Mouse (Mus musculus) lung, embryonic 14.5 days (tissue): Measurements from ENCODE around the gene Gpr55. TPM values are rescaled to one million over a fixed set of nuclear protein-coding genes. Genes with fewer than 3 reads are reported as not detected.

Source experiments
- ATAC-seq: fragments of 200-750 bp; cut with Nextera tagmentation; 2 replicates; pipeline ENCODE4 v1.8.0; 2017; ENCODE audit warnings: mild to moderate bottlenecking, moderate TSS enrichment, moderate library complexity; ENCODE audit not compliant: insufficient read depth
- DNase-seq: peaks from one replicate; pipeline ENCODE4 v3.0.0-alpha.2; 2015
- H3K27ac ChIP-seq: fragments of 300-500 bp; sonication (generic); 2 replicates; pipeline ENCODE4 v1.5.1; 2014; ENCODE audit warnings: low read depth, mild to moderate bottlenecking, moderate library complexity
- H3K27me3 ChIP-seq: fragments of 300-500 bp; sonication (generic); 2 replicates; pipeline ENCODE4 v1.6.1; 2014; ENCODE audit warnings: low read length, control low read depth; ENCODE audit not compliant: insufficient read depth
- H3K36me3 ChIP-seq: fragments of 300-500 bp; sonication (generic); 2 replicates; pipeline ENCODE4 v1.6.1; 2014; ENCODE audit warnings: control low read depth; ENCODE audit not compliant: insufficient read depth
- H3K4me1 ChIP-seq: fragments of 300-500 bp; sonication (generic); 2 replicates; pipeline ENCODE4 v1.6.1; 2014; ENCODE audit warnings: antibody characterized with exemption, control low read depth; ENCODE audit not compliant: insufficient read depth
- H3K4me2 ChIP-seq: fragments of 300-500 bp; sonication (generic); 2 replicates; pipeline ENCODE4 v1.6.1; 2014; ENCODE audit warnings: mild to moderate bottlenecking
- H3K4me3 ChIP-seq: fragments of 300-500 bp; sonication (generic); 2 replicates; pipeline ENCODE4 v1.5.1; 2014; ENCODE audit warnings: low read depth, low read length
- H3K9ac ChIP-seq: fragments of 300-500 bp; sonication (generic); 2 replicates; pipeline ENCODE4 v1.6.1; 2014
- H3K9me3 ChIP-seq: fragments of 300-500 bp; sonication (generic); 2 replicates; pipeline ENCODE4 v1.6.1; 2016; ENCODE audit warnings: low read depth, low read length, control low read depth
- CTCF ChIP-seq: IDR thresholded peaks from 2 replicates; pipeline ENCODE4 v1.5.1; 2016; ENCODE audit warnings: antibody characterized with exemption, low read depth
- WGBS: fragments of 180-500 bp; shearing (Covaris S2); extraction: QIAGEN DNeasy Blood & Tissue Kit; methylation state at CpG from one replicate; pipeline ENCODE4 v1.1.7; 2014; 5-methylcytosine and 5-hydroxymethylcytosine counted together
- polyA plus RNA-seq: library from polyadenylated mRNA; unstranded; fragments of >200 nt; fragmentation: Nextera tagmentation; extraction: Ambion mirVana; gene quantifications from 2 replicates; pipeline ENCODE4 v1.2.1, GENCODE M21; 2014

Gene Gpr55
- polyA plus RNA-seq, 1 experiment from 2014 or later: not detected

GRCm38 (mm10) chr1:85915890-85916289 lies 44.9 kb downstream of the Gpr55 start:
- no peak overlapping the region for H3K4me3 ChIP-seq
- H3K27ac ChIP-seq: no peak overlapping the region

GRCm38 (mm10) chr1:85913078-85913755 lies 47.6 kb downstream of the Gpr55 start:
- 81% methylated on average over 7 of the region's 7 CpGs for WGBS
- no peak for ATAC-seq
- H3K36me3 ChIP-seq: peaks cover 3% of the 10 kb centered on the region; the same call in 1 of the 2 replicates

More at GRCm38 (mm10) chr1:85915890-85916289, 44.9 kb downstream of the Gpr55 start:
- H3K9me3 ChIP-seq: no peaks in the 10 kb centered on the region
- no peak overlapping the region for H3K9ac ChIP-seq
- H3K4me1 ChIP-seq: peaks cover 4% of the 10 kb centered on the region; the same call in 1 of the 2 replicates
- ATAC-seq (no peak), DNase-seq (no peak)
- H3K4me2 ChIP-seq: no peak overlapping the region
- TF ChIP-seq CTCF: no peak
- H3K27me3 ChIP-seq: no peaks in the 10 kb centered on the region
- H3K36me3 ChIP-seq: no peaks in the 10 kb centered on the region

GRCm38 (mm10) chr1:85908754-85909590 lies 51.8 kb downstream of the Gpr55 start:
- no peak overlapping the region for H3K9ac ChIP-seq
- H3K36me3 ChIP-seq: peaks cover 41% of the 10 kb centered on the region
- ATAC-seq (peak; percentile 76), DNase-seq (peak; percentile 69)
- TF ChIP-seq CTCF: no peak
- H3K27me3 ChIP-seq: no peaks in the 10 kb centered on the region
- no peaks in the 10 kb centered on the region for H3K9me3 ChIP-seq
- no peak overlapping the region for H3K4me2 ChIP-seq
- peaks cover 7% of the 10 kb centered on the region for H3K4me1 ChIP-seq
- H3K4me3 ChIP-seq: no peak overlapping the region
- 17% methylated on average over 13 of the region's 13 CpGs for WGBS
- peak overlapping the region; percentile 56; the same call in 1 of the 2 replicates for H3K27ac ChIP-seq

More at GRCm38 (mm10) chr1:85913078-85913755, 47.6 kb downstream of the Gpr55 start:
- Histone ChIP-seq H3K4me1 (peaks cover 11% of the 10 kb centered on the region), H3K9ac (no peak overlapping the region), H3K9me3 (no peaks in the 10 kb centered on the region), H3K27me3 (no peaks in the 10 kb centered on the region), H3K4me2 (no peak overlapping the region), H3K4me3 (no peak overlapping the region), H3K27ac (no peak overlapping the region)
- no peak for DNase-seq
- no peak for TF ChIP-seq CTCF

DNA sequence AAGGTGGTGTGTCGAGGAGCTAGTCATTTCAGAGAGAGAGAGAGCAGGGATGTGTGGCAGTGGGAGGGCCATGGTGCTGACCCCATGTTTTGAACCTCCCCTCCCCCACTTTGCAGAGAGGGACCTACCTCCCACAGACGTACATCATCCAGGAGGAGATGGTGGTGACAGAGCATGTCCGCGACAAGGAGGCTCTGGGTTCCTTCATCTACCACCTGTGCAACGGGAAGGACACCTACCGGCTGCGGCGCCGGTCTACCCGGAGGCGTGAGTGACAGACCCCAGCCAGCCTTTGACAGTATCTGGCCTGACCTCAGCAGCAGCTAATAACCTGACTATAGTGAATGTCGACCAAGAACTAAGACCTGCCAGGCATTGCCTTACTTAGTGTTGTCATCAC lies 53.9 kb downstream of the Gpr55 start:
- Histone ChIP-seq H3K4me3 (no peak overlapping the region), H3K36me3 (peaks cover 53% of the 10 kb centered on the region), H3K9me3 (no peaks in the 10 kb centered on the region), H3K9ac (no peak overlapping the region), H3K27me3 (no peaks in the 10 kb centered on the region), H3K27ac (no peak overlapping the region), H3K4me1 (peaks cover 10% of the 10 kb centered on the region), H3K4me2 (no peak overlapping the region)
- DNase-seq (no peak), ATAC-seq (no peak)
- no peak for TF ChIP-seq CTCF
- WGBS: 64% methylated on average over 12 of the region's 12 CpGs

GRCm38 (mm10) chr1:85902108-85902561 lies 58.7 kb downstream of the Gpr55 start:
- H3K27ac ChIP-seq: 0 out of 2 replicates have a peak overlapping the region, but pooled peaks have one; percentile 67
- no peak for TF ChIP-seq CTCF
- 8% methylated on average over 7 of the region's 7 CpGs for WGBS
- H3K36me3 ChIP-seq: peaks cover 41% of the 10 kb centered on the region
- no peaks in the 10 kb centered on the region for H3K9me3 ChIP-seq
- no peak overlapping the region for H3K9ac ChIP-seq
- DNase-seq: peak; percentile 86
- no peak overlapping the region for H3K4me3 ChIP-seq
- peak; percentile 78 for ATAC-seq
- H3K4me2 ChIP-seq: no peak overlapping the region
- H3K4me1 ChIP-seq: peaks cover 34% of the 10 kb centered on the region
- no peaks in the 10 kb centered on the region for H3K27me3 ChIP-seq

- DNase-seq: no peak
- peaks cover 35% of the 10 kb centered on the region for H3K36me3 ChIP-seq
- WGBS: 46% methylated on average over 3 of the region's 3 CpGs
- no peak overlapping the region for H3K4me3 ChIP-seq
- H3K4me1 ChIP-seq: peaks cover 38% of the 10 kb centered on the region
- no peaks in the 10 kb centered on the region for H3K9me3 ChIP-seq
- no peak overlapping the region for H3K4me2 ChIP-seq
- TF ChIP-seq CTCF: no peak
- H3K27ac ChIP-seq: peak overlapping the region; percentile 67; the same call in 1 of the 2 replicates
- H3K27me3 ChIP-seq: no peaks in the 10 kb centered on the region
- ATAC-seq: peak; percentile 54
- no peak overlapping the region for H3K9ac ChIP-seq
Observed at GRCm38 (mm10) chr1:85901516-85902107, 59.2 kb downstream of the Gpr55 start.
